Mouse (Mus musculus) G1E (cell line): ENCODE measurements around the gene Gzf1.

Experiments used
- CTCF ChIP-seq: IDR thresholded peaks from 2 replicates; pipeline ENCODE4 v1.5.1; 2012; ENCODE audit warnings: low read depth, low read length, inconsistent platforms, mixed read lengths
- GATA1 ChIP-seq: IDR thresholded peaks from 2 replicates; pipeline ENCODE4 v1.6.1; 2012; ENCODE audit warnings: borderline replicate concordance, low read length, inconsistent platforms, mixed read lengths
- GATA2 ChIP-seq: IDR thresholded peaks from 2 replicates; pipeline ENCODE4 v1.6.1; 2012; ENCODE audit warnings: low read depth, low read length, inconsistent platforms, borderline replicate concordance
- POLR2AphosphoS5 ChIP-seq: IDR thresholded peaks from 2 replicates; pipeline ENCODE4 v1.6.1; 2012; ENCODE audit warnings: low read depth, low read length, inconsistent platforms; ENCODE audit not compliant: insufficient replicate concordance
- TAL1 ChIP-seq: conservative IDR thresholded peaks from 2 replicates; pipeline ENCODE4 v1.6.1; 2012; ENCODE audit warnings: low read depth, low read length, inconsistent platforms, mixed read lengths

DNA sequence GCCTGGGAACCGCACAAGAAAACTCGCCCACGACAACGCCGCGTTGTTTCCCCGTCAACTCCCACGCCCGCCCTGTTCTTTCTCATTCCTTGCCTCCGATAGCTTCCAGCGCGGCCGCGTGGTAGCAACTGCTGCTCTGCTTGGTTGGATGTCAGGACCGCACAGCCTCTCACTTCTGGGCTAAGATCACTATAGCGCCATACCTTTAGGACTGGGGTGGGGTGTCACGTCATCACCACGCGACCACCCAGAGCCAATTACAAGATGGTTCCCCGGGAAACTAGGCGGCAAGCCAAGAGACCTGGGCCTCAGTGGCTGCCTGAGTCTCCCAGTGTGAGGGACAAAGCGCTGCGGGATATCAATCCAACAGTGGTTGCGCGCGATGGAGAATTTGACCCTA lies 3.0 kb upstream of the Gzf1 start:
- TF ChIP-seq POLR2AphosphoS5 (no peak), TAL1 (no peak), CTCF (no peak), GATA1 (no peak), GATA2 (no peak)
